Mouse (Mus musculus): Measurements from ENCODE around the gene Klf7.

DNA sequence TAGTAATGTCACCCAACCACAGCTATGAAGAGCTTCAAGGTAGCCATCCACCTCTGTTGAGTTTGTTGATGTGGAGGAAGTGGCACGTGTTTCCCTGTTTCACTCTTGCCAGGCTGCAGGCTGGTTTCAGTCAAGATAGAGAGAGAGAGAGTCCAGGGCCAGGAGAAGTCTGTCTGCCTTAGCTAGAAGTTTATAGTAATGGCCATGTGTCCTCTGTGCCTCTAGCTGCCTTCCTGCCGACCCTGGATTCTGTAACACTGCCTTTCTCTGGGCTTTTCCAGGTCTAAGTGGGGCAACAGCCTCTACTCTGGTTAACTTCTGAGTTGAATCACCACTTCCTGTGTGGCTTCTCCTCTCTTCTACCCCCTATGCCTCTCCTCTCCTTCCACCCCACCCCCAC lies 121.5 kb downstream of the Klf7 start:
- no peak for TF ChIP-seq ZC3H11A (IDR thresholded peaks at IDR 0.05; ENCODE audit: low read depth, low read length)
- no peak for TF ChIP-seq MXI1 (IDR thresholded peaks at IDR 0.05; ENCODE audit: low read depth, low read length)
- TF ChIP-seq EP300 (IDR thresholded peaks at IDR 0.05; ENCODE audit: low read depth in 1 of 2, low read length in 2 of 2): no peak
- TF ChIP-seq CTCF (IDR thresholded peaks at IDR 0.05 in 2 of 3, conservative IDR thresholded peaks at IDR 0.05 in 1 of 3; ENCODE audit: control insufficient read depth in 1 of 3, insufficient read depth in 1 of 3, low read depth in 2 of 3, low read length in 3 of 3, poor library complexity in 1 of 3, severe bottlenecking in 1 of 3): no peak
- TF ChIP-seq POLR2A (IDR thresholded peaks at IDR 0.05; ENCODE audit: control insufficient read depth in 1 of 2, insufficient read depth in 1 of 2, low read depth in 1 of 2, low read length in 2 of 2, poor library complexity in 1 of 2): no peak
- no peak for TF ChIP-seq SMC3 (IDR thresholded peaks at IDR 0.05; ENCODE audit: low read depth, low read length)
- no peak for TF ChIP-seq SIN3A (IDR thresholded peaks at IDR 0.05; ENCODE audit: low read length)
- no peak for TF ChIP-seq RAD21 (IDR thresholded peaks at IDR 0.05; ENCODE audit: low read depth, low read length)
- TF ChIP-seq TCF12 (IDR thresholded peaks at IDR 0.05; ENCODE audit: low read depth, low read length): no peak
- no peak for TF ChIP-seq NELFE (IDR thresholded peaks at IDR 0.05; ENCODE audit: low read depth, low read length)

Data from MEL (cell line).